Mouse (Mus musculus): ENCODE results near the gene Gm1604a.
"Not testable (repeated sequence)": the region's sequence is repeated elsewhere in the genome, so short reads cannot be mapped to it uniquely, and the experiment has no call there.

- not testable (repeated sequence) for TF ChIP-seq POLR2A (IDR thresholded peaks at IDR 0.05; ENCODE audit: low read depth, low read length); CTCF (IDR thresholded peaks at IDR 0.05; ENCODE audit: extremely low read depth, insufficient read depth, insufficient read length, insufficient replicate concordance)
These were observed 28.5 kb upstream of the Gm1604a start for GRCm38 (mm10) chr17:6996826-6997225.

Measured in spleen, adult 2 months (tissue).